In the genomic region with DNA sequence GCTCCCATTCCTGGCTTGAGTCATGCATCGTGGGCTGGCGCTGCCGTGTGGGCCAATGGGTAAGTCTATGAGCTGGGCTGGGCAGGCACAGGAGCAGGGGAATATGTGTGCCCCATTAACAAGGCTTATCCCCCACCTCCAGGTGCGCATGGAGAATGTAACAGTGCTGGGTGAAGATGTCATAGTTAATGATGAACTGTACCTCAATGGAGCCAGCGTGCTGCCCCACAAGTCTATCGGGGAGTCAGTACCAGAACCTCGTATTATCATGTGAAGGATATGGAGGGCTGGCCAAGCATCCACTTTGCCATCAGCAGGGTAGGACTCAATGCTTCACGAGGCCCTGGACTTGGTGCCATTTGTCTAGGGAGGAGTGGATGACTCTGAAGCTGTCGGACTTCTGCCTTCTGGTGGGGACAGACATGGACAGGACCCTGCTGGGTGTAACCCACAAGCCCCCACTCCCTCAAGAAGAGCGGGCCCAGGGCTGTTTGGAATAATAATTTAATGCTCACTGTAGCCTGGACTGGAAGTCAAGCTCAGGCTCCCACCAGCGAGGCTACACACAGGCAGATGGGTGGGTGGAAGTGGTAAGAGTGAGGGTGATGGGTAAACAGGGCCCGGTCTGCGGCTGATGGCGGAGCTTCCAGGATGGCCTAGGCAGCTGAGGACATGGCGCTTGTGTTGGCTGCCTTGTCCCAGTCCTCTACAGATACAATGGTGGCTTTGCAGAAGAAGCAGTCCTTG, we compare ENCODE assay signal across 18 mouse cellular contexts. TPM values are rescaled to one million over a fixed set of nuclear protein-coding genes. Genes with fewer than 3 reads are reported as not detected.
DNase-seq lines count a peak whose midpoint lies in the region; ATAC-seq lines count a peak whose summit lies in the region.
"Had no signal": no experiment of that assay in that cellular context is flagged by ENCODE, and none has a peak within 500 bp of the region (broad histone marks: within the 10 kb centered on the region; RNA-seq: fewer than 3 reads in every experiment).

No protein-coding gene starts in this region.

- peaks cover 66% of the 10 kb centered on the region for H3K36me3 ChIP-seq in forebrain, embryonic 10.5 days (replicated peaks)
- peaks cover 61% of the 10 kb centered on the region for H3K36me3 ChIP-seq in forebrain, embryonic 13.5 days (ENCODE audit: poor library complexity, severe bottlenecking)
- H3K36me3 ChIP-seq in liver, embryonic 12.5 days: peaks cover 74% of the 10 kb centered on the region
- peaks cover 27% of the 10 kb centered on the region for H3K36me3 ChIP-seq in intestine, embryonic 16.5 days (ENCODE audit: control insufficient read depth, insufficient read depth, low read length)
- H3K36me3 ChIP-seq in embryonic facial prominence, embryonic 10.5 days (replicated peaks): peaks cover 68% of the 10 kb centered on the region

- H3K9ac ChIP-seq in forebrain, embryonic 13.5 days: no peak overlapping the region
- H3K9ac ChIP-seq in liver, embryonic 12.5 days: no peak overlapping the region
- H3K9ac ChIP-seq in intestine, embryonic 16.5 days (ENCODE audit: low read depth, low read length): peak overlapping the region; percentile 82
- H3K9ac ChIP-seq: midbrain, embryonic 15.5 days had no signal

- no peak overlapping the region for H3K27ac ChIP-seq in forebrain, embryonic 10.5 days
- no peak overlapping the region for H3K27ac ChIP-seq in forebrain, embryonic 13.5 days
- H3K27ac ChIP-seq in liver, embryonic 12.5 days: peak overlapping the region; percentile 20; the same call in 1 of the 2 replicates
- H3K27ac ChIP-seq in intestine, embryonic 16.5 days (ENCODE audit: low read length): no peak overlapping the region
- no peak overlapping the region for H3K27ac ChIP-seq in embryonic facial prominence, embryonic 10.5 days (replicated peaks)
- H3K27ac ChIP-seq: heart, embryonic 13.5 days; midbrain, embryonic 15.5 days had no signal

- DNase-seq in forebrain, embryonic 10.5 days (ENCODE audit: extremely low spot score, low spot score): no peak
- no peak for DNase-seq in liver
- peak; percentile 43 for DNase-seq in brain, adult 2 months (ENCODE audit: low read depth, low spot score)
- no peak for DNase-seq in kidney, postnatal 14 days
- no peak for DNase-seq in embryonic facial prominence, embryonic 10.5 days (ENCODE audit: low spot score)
- DNase-seq: heart, postnatal 4 days; kidney, adult 2 months; layer of hippocampus, adult 9-11 months; right cerebral cortex, postnatal 14 days; thymus, postnatal 14 days had no signal

- H3K9me3 ChIP-seq in forebrain, embryonic 10.5 days: no peaks in the 10 kb centered on the region
- H3K9me3 ChIP-seq in forebrain, embryonic 13.5 days (replicated peaks): no peaks in the 10 kb centered on the region
- H3K9me3 ChIP-seq in liver, embryonic 12.5 days (replicated peaks): no peaks in the 10 kb centered on the region
- H3K9me3 ChIP-seq in intestine, embryonic 16.5 days (ENCODE audit: control insufficient read depth, low read length): no peaks in the 10 kb centered on the region
- no peaks in the 10 kb centered on the region for H3K9me3 ChIP-seq in embryonic facial prominence, embryonic 10.5 days
- H3K9me3 ChIP-seq: heart, embryonic 13.5 days; midbrain, embryonic 15.5 days had no signal

- ATAC-seq in forebrain, embryonic 13.5 days: no peak
- ATAC-seq in liver, embryonic 12.5 days: no peak
- no peak for ATAC-seq in intestine, embryonic 16.5 days
- ATAC-seq: forebrain, embryonic 16.5 days; hindbrain, embryonic 16.5 days; midbrain, embryonic 15.5 days had no signal

- H3K4me2 ChIP-seq in forebrain, embryonic 13.5 days: no peak overlapping the region
- H3K4me2 ChIP-seq in liver, embryonic 12.5 days: no peak overlapping the region
- H3K4me2 ChIP-seq in intestine, embryonic 16.5 days (ENCODE audit: low read depth, low read length): no peak overlapping the region
- H3K4me2 ChIP-seq: heart, embryonic 13.5 days; midbrain, embryonic 15.5 days had no signal

- WGBS in forebrain, embryonic 10.5 days: 93% methylated on average over 15 of the region's 15 CpGs
- WGBS in forebrain, embryonic 13.5 days: 94% methylated on average over 15 of the region's 15 CpGs
- 90% methylated on average over 15 of the region's 15 CpGs for WGBS in liver, embryonic 12.5 days (ENCODE audit: insufficient replicate concordance)
- WGBS in intestine, embryonic 16.5 days: 92% methylated on average over 15 of the region's 15 CpGs
- WGBS in embryonic facial prominence, embryonic 10.5 days: 92% methylated on average over 15 of the region's 15 CpGs

- no peaks in the 10 kb centered on the region for H3K27me3 ChIP-seq in forebrain, embryonic 10.5 days (ENCODE audit: poor library complexity, severe bottlenecking)
- H3K27me3 ChIP-seq in forebrain, embryonic 13.5 days: no peaks in the 10 kb centered on the region
- no peaks in the 10 kb centered on the region for H3K27me3 ChIP-seq in liver, embryonic 12.5 days (replicated peaks)
- H3K27me3 ChIP-seq in intestine, embryonic 16.5 days (replicated peaks; ENCODE audit: control insufficient read depth, insufficient read depth, low read length): no peaks in the 10 kb centered on the region
- H3K27me3 ChIP-seq in embryonic facial prominence, embryonic 10.5 days (replicated peaks; ENCODE audit: low read depth, poor library complexity, severe bottlenecking): no peaks in the 10 kb centered on the region
- H3K27me3 ChIP-seq: heart, embryonic 13.5 days; midbrain, embryonic 15.5 days had no signal

- peak overlapping the region; percentile 2; the same call in 1 of the 2 replicates for H3K4me3 ChIP-seq in forebrain, embryonic 10.5 days
- no peak overlapping the region for H3K4me3 ChIP-seq in forebrain, embryonic 13.5 days
- H3K4me3 ChIP-seq in liver, embryonic 12.5 days: no peak overlapping the region
- H3K4me3 ChIP-seq in intestine, embryonic 16.5 days (ENCODE audit: low read length): no peak overlapping the region
- H3K4me3 ChIP-seq in embryonic facial prominence, embryonic 10.5 days: no peak overlapping the region
- H3K4me3 ChIP-seq: erythroblast, embryonic 14.5 days; midbrain, embryonic 15.5 days had no signal

- H3K4me1 ChIP-seq in forebrain, embryonic 10.5 days: peaks cover 38% of the 10 kb centered on the region
- peaks cover 30% of the 10 kb centered on the region for H3K4me1 ChIP-seq in forebrain, embryonic 13.5 days
- H3K4me1 ChIP-seq in liver, embryonic 12.5 days: peaks cover 67% of the 10 kb centered on the region
- H3K4me1 ChIP-seq in intestine, embryonic 16.5 days (ENCODE audit: control insufficient read depth, insufficient read depth, low read length): peaks cover 45% of the 10 kb centered on the region
- peaks cover 44% of the 10 kb centered on the region for H3K4me1 ChIP-seq in embryonic facial prominence, embryonic 10.5 days

RNA-seq across cellular contexts. Expression of a gene that starts 1.6 kb away (rescaled TPM):
- 2.3 and 3.4 TPM in 2 replicates for polyA plus RNA-seq in forebrain, embryonic 10.5 days (2016; fragmentation: Nextera tagmentation; extraction: Ambion mirVana)
- 2.1 and 3.0 TPM in 2 replicates for polyA plus RNA-seq in forebrain, embryonic 13.5 days (2015; fragmentation: Nextera tagmentation; extraction: Ambion mirVana)
- 2.2 and 2.5 TPM in 2 replicates for polyA plus RNA-seq in liver, embryonic 12.5 days (2016; fragmentation: Nextera tagmentation; extraction: Ambion mirVana)
- polyA plus RNA-seq in intestine, embryonic 16.5 days (2015; fragmentation: Nextera tagmentation; extraction: Ambion mirVana): 3.2 and 4.2 TPM in 2 replicates
- polyA plus RNA-seq in embryonic facial prominence, embryonic 10.5 days (2016; fragmentation: Nextera tagmentation; extraction: Ambion mirVana): 2.7 and 2.8 TPM in 2 replicates

RNA-seq across cellular contexts. Expression of a gene that starts 2.3 kb away (rescaled TPM):
- 25.5 and 27.9 TPM in 2 replicates for polyA plus RNA-seq in forebrain, embryonic 10.5 days (2016; fragmentation: Nextera tagmentation; extraction: Ambion mirVana)
- 20.8 and 24.4 TPM in 2 replicates for polyA plus RNA-seq in forebrain, embryonic 13.5 days (2015; fragmentation: Nextera tagmentation; extraction: Ambion mirVana)
- polyA plus RNA-seq in liver, embryonic 12.5 days (2016; fragmentation: Nextera tagmentation; extraction: Ambion mirVana): 22.1 and 22.6 TPM in 2 replicates
- polyA plus RNA-seq in intestine, embryonic 16.5 days (2015; fragmentation: Nextera tagmentation; extraction: Ambion mirVana): 105 and 115 TPM in 2 replicates
- polyA plus RNA-seq in embryonic facial prominence, embryonic 10.5 days (2016; fragmentation: Nextera tagmentation; extraction: Ambion mirVana): 23.3 and 26.1 TPM in 2 replicates

RNA-seq across cellular contexts. Expression of a gene that starts 28.9 kb away (rescaled TPM):
- polyA plus RNA-seq in forebrain, embryonic 10.5 days (2016; fragmentation: Nextera tagmentation; extraction: Ambion mirVana): 0.73 and 0.81 TPM in 2 replicates
- not detected in 2 replicates for polyA plus RNA-seq in forebrain, embryonic 13.5 days (2015; fragmentation: Nextera tagmentation; extraction: Ambion mirVana)
- polyA plus RNA-seq in liver, embryonic 12.5 days (2016; fragmentation: Nextera tagmentation; extraction: Ambion mirVana): 14.5 and 15.7 TPM in 2 replicates
- 1.8 and 2.0 TPM in 2 replicates for polyA plus RNA-seq in intestine, embryonic 16.5 days (2015; fragmentation: Nextera tagmentation; extraction: Ambion mirVana)
- 0.43 and 0.69 TPM in 2 replicates for polyA plus RNA-seq in embryonic facial prominence, embryonic 10.5 days (2016; fragmentation: Nextera tagmentation; extraction: Ambion mirVana)
- polyA plus RNA-seq: forebrain, embryonic 16.5 days; hindbrain, embryonic 16.5 days; midbrain, embryonic 15.5 days had no signal

RNA-seq across cellular contexts. Expression of a gene that starts 31.8 kb away (rescaled TPM):
- polyA plus RNA-seq in forebrain, embryonic 10.5 days (2016; fragmentation: Nextera tagmentation; extraction: Ambion mirVana): 32.8 and 36.2 TPM in 2 replicates
- polyA plus RNA-seq in forebrain, embryonic 13.5 days (2015; fragmentation: Nextera tagmentation; extraction: Ambion mirVana): 32.6 and 39.5 TPM in 2 replicates
- polyA plus RNA-seq in liver, embryonic 12.5 days (2016; fragmentation: Nextera tagmentation; extraction: Ambion mirVana): 96.6 and 101 TPM in 2 replicates
- 20.3 and 22.3 TPM in 2 replicates for polyA plus RNA-seq in intestine, embryonic 16.5 days (2015; fragmentation: Nextera tagmentation; extraction: Ambion mirVana)
- 32.7 and 34.1 TPM in 2 replicates for polyA plus RNA-seq in embryonic facial prominence, embryonic 10.5 days (2016; fragmentation: Nextera tagmentation; extraction: Ambion mirVana)

RNA-seq across cellular contexts. Expression of a gene that starts 43.0 kb away (rescaled TPM):
- 74.1 and 79.4 TPM in 2 replicates for polyA plus RNA-seq in forebrain, embryonic 10.5 days (2016; fragmentation: Nextera tagmentation; extraction: Ambion mirVana)
- polyA plus RNA-seq in forebrain, embryonic 13.5 days (2015; fragmentation: Nextera tagmentation; extraction: Ambion mirVana): 49.9 and 60.2 TPM in 2 replicates
- 199 and 215 TPM in 2 replicates for polyA plus RNA-seq in liver, embryonic 12.5 days (2016; fragmentation: Nextera tagmentation; extraction: Ambion mirVana)
- 105 and 109 TPM in 2 replicates for polyA plus RNA-seq in intestine, embryonic 16.5 days (2015; fragmentation: Nextera tagmentation; extraction: Ambion mirVana)
- polyA plus RNA-seq in embryonic facial prominence, embryonic 10.5 days (2016; fragmentation: Nextera tagmentation; extraction: Ambion mirVana): 68.3 and 72.8 TPM in 2 replicates
